Mouse (Mus musculus): Measurements from ENCODE around the gene Cobll1.

Gene Cobll1

DNA sequence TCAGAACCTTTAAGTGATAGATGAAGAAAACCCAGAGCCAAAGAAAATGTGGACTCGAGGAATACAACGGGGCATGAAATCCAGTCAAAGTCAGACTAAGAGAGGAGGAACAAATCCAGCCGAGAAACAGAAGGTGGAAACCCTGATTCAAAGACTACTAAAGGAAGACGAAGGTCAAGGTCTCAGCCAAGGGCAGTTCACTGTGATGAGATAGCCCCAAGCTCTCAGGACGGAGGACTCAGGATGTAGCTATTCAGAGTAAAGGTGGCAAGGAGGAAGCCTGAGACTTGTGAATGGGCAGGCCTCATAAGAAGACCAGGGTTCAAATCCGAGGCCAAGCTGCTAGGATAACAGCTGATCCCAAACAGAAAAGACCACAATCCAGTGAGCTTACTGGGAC, 90.3 kb downstream of the Cobll1 start:
- no peak for DNase-seq (ENCODE audit: low spot score in 2 of 2)

DNA sequence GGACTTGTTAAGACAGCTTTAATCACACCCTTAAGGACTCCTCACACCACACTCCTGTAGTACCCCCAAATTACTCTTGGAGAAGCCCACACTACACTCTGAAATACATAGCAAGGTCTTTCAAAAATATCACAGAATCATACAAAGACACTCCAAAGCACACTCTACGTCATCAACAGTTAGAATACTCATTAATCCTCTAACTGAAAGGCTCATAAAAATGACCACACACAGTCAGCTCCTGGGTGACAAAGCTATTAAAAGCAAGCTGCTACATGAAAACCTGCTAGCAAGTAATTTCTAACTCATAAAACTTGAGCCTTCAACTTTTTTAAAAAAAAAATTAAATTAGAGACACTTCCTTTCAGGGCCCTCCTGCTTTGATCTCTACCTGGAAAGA, 91.8 kb downstream of the Cobll1 start:
- DNase-seq (ENCODE audit: low spot score in 2 of 2) = no peak

DNA sequence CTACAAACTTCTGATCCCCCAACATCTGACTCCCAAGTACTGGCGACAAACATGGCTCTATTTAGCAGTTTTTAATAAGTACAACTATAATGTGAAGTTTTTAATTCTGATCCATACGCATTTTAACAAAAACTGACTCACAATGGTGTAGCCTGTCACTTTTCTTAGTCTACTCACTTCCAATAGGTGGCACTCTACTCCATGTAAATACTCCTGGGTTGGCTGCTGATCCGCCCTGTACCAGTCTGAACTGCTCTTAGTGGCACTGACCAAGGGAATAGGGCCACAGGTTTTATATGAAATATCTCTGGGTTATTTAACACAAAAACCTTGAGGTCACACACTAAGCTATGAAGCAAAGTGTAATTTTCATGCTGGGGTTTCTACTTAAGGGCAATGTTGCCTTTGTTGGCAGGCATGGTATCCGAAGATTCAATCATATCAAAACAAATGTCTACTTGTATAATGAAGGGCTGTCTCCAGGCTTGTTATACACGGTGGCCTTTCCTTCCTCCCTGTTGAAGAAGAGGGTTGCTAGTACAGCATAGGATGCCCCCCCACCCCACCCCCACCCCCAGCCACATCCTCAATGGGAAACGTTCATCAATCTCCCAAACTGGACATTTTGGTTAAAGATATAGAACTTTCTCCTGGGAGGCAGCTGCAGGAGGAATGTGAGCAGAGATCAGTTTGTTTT, 93.6 kb downstream of the Cobll1 start:
- no peak for DNase-seq (ENCODE audit: low spot score in 2 of 2)

DNA sequence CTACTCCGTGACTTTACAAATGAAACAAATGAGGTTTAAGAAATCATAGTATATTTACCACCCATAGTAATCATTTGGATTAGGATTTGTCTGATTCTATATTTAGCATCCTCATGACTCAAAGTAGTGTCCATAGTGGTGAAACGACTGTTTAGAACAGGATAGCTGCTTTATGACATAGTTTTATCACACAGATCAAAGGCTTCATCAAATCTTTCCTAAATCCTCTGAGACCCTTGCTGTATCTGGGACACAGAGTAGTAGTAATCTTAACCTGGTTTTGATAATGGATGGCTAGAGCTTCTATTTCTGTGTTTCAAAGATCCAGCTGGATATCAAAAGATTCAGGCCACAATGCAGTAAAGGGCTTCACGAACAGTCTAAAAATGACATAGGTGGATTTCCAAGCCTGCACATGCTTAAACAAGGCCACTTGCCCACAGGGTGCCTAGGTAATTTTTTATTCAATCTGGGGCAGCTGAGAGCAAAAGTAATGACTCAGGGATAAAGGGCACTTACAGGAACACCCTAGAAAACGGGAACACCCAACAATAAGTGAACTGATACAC, 98.0 kb downstream of the Cobll1 start:
- no peak for DNase-seq (ENCODE audit: low spot score in 2 of 2)

DNA sequence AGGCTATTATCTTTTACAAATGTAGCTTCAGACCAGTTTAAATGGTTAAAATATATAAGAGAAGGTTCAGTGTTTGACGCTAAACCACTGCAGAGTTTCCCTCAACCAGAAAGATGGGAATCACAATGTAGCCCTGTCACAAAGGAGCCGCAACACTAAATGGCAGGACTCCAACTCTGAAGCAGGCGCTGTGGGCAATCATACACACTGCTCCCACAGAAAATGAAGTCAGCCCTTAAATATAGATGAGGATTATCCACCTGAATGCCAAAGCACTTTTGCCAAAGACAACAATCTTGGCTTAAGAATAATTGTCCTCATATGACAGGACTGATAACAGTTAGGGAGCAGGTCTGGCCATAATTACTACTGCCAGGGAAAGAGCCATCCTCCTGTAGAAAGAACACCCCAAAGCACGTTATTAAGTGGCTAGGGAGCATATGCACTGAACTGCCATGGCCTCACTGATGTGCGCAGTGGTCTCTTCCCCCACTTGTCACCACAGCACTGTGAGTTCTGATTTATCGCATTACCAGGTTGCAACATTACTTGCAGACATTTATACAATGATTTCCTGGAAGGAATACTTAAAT, 98.8 kb downstream of the Cobll1 start:
- DNase-seq (ENCODE audit: low spot score in 2 of 2) = no peak

DNA sequence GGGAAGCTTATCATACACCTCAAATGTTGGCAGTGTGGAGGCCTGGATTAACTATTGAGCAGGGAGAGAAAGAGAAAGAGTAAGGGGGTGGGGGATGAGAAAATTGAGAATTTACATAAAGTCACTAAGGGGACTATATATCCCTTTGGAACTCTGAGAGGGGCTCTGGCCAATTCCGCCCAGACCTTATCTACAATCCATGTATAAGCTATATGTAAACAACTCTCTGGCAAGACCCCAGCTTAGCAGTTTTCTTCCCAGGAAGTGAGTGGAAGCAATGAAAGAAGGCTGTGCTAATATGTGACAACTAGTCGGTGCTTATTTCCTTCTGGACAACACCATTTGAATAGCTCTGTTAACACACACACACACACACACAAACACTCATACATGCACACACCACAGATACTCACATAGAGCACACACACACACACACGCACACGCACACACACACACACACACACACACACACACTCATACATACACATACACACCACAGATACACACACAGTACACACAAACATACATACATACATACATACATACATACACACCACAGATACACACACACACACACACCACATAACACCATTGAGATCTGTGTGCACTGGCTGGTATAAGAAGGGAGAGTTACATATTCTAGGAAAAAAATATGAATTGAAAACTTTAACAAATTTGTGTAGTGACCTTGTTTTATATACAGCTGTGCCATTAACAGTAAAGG, 99.4 kb downstream of the Cobll1 start:
- DNase-seq (ENCODE audit: low spot score in 2 of 2) = no peak

DNA sequence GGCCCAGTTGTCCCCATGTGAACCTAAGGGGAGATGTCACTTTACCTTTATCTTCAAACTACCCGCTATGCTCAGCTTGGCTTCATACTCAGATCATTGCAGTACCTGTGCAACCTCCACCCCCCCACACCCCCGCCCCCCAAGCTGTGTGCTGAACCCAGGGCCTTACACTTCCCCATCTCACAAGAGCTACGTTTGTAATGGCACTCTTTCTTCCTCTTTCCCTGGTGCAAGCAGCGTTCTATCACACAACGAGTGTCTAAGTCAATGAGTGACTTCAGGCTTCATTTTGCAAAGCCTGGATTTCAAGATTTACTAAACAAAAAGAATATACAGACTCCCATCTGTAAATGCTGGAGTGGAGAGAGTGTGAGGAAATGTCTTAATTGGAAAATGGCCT, 100.2 kb downstream of the Cobll1 start:
- DNase-seq (ENCODE audit: low spot score in 2 of 2) = no peak

DNA sequence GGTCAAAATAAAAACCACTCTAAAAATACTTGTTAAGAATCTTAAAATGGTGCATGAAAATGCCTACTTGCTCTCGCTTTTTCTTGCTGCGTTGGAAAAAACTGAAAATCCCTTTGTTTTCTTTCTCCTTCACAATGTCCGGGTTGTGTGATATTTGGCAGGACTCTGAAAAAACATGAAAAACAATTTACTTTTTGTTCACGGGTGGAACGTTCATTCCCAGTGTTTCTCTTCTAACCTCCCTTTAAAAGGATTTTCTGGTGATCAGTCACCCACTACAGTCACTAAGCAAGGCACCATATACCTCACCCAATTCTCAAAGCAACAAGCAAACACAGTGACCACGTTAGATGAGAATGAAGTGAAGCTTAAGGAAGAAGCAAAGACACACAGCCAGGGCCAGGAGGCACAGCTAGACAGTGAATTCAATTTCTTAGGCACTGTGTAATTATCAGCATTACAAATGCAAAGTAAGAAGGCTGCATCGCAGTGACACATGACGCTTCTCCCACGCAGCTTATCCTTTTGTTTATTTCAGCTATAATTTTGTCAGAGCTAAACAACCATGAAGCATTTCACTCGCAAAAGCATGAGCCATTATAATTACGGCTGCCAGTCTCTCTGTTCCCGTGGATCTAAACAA, 112.9 kb downstream of the Cobll1 start:
- no peak for DNase-seq (ENCODE audit: low spot score in 2 of 2)

DNA sequence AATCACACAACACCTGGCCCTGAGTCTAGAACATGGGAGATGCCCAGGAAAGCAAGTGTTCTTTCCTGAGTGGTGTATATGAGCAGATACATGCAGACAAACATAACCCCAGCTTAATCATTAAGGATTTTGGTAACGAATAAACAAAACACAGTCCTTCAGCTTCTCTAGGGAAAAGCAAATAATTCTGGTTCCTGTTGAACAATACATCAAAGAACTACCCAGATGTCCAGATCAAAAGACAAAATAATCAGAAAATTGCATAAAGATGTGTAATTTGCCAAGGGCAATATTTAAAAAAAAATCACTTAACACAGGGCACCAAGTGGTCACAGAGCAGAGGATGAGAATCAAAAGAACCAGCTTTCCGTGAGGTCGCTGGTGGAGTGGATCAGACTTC, 115.5 kb downstream of the Cobll1 start:
- DNase-seq (ENCODE audit: low spot score in 2 of 2) = no peak

DNA sequence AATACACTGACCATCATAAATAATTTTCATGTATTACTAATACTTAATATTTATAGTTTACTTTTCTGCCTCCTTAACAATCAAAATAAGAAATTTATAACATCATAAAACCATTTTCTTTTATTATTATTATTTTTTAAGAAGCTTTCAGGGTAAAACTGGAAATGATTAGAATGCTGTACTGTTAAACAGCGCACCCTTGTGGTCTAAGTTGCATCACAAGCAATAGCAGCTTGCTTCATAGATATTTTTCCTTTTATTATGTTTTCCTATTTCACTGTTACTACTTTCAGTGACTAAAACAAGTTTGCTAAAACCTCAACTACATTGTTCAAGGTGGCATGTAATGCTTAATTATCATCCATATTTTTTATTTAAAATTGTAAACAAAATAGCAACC, 117.8 kb downstream of the Cobll1 start:
- no peak for DNase-seq (ENCODE audit: low spot score in 2 of 2)

DNA sequence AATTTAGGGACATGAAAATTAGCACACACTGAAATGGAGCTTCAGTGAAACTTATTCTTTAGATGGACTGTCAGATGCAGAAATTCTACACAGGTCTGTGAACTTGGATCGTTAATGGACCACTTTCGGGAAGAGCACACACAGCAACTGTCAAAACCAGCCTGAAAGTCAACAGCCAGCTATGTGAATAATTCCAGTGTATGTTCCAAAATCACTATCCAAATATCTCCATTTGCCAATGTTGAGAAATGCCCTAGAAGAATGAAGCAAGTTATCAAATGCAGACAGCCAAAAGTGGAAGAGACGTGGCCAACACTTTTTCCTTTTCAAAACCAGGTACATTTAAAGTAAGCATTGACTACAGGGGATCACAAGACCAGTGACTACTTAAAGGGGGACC, 118.2 kb downstream of the Cobll1 start:
- DNase-seq (ENCODE audit: low spot score in 2 of 2) = no peak

DNA sequence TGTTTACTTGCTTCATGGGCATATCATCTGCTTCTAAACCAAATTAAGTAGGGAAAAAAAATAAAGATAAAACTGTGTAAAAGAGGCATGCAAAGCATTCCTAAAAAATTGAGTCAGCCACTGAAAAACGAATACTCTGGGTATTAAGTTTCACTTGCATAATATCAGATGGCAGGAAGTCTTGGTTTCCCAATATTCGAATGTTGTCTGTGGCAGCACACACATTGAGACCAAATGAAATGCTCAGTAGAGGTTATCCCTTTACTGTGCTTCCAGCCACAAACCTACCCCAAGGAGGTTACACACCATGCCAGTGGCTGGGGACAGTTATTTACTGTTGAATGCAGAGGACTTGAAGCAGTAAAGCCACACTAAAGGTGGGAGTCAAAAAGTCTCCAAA, 119.1 kb downstream of the Cobll1 start:
- DNase-seq (ENCODE audit: low spot score in 2 of 2) = no peak

DNA sequence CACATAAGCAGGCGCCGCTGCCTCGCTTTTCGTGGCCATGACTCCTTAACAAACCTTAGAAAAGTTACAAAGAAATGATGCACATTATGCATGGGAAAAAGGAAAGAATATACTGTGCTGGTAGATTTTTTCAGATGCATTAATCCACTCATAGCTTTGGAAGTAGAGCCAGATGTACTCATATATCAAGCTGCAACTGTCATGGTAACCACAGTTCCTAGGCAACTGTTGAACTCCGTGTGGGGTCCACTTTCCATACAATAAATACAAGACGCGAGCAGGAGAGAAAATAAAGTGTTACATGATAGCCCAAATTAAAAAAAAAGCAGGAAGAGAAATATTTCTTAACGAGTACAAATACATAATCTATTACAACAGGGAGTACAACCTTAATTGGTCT, 119.5 kb downstream of the Cobll1 start:
- no peak for DNase-seq (ENCODE audit: low spot score in 2 of 2)

DNA sequence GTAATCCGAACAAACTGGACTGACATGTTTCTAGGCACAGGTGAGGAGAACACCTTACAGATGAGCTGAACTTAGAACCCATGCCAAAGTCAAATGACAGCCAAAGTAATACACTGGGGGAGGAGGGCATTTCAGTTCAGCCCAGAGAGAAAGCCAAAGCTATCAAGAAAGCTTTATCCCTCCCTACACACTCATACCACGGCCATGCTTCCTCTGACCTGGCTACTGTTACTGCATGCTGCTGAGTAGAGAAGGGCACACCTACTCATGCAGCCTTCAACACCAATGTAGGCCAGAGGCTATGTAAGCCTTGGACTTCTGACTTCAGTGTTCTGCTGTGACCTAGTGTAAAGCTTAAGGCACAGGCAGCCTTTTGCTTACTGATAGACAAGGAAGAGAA, 120.1 kb downstream of the Cobll1 start:
- DNase-seq (ENCODE audit: low spot score in 2 of 2) = no peak

DNA sequence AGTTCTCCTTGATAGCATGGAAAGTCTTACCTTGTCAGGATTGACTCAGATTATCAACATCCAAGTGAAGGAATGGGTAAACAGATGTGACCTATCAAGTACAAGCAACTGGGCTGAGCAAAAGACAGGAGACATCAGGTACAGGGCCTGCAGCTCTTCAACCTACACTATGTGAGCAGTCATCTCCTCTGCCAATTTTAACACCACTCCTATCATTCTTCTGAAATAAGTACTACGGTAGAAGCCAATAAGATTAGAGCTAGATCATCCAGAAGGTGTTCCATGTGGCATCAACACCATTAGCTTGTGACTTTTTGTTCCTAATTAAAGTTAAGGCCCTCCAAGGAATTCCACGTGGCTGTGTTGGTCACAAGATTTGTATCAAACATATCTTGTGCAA, 121.3 kb downstream of the Cobll1 start:
- DNase-seq (ENCODE audit: low spot score in 2 of 2) = no peak

DNA sequence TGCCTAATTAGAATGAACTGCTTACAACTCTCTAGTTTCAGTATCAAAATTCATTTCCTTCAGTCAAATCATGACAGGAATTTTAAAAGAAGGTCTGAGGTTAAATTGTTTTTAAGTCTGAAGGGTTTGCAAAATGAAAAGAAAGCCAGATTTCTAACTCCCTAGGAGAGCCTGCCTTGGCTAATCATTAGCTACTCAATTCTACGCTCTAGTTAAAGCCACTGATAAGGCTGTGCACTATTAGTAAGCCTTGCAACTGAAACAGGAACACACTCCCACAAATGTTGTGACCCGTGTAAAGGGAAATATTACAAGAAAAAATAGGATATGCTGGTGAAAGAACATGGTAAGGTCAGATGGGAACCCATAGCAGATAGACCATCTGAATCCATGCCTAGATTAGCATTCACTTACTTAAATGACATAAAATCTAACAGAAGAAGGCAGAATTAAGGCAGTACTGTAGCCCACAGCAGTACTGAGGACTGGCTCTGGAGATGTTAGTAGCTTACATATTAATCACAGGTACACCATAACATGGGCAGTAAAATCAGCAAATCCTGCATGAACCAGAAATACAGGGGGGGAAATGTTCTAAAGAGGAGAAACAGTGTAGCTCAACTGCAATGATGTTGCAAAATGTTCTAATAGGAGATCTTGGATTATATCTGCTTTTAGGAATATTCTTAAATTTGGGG, 122.6 kb downstream of the Cobll1 start:
- no peak for DNase-seq (ENCODE audit: low spot score in 2 of 2)

DNA sequence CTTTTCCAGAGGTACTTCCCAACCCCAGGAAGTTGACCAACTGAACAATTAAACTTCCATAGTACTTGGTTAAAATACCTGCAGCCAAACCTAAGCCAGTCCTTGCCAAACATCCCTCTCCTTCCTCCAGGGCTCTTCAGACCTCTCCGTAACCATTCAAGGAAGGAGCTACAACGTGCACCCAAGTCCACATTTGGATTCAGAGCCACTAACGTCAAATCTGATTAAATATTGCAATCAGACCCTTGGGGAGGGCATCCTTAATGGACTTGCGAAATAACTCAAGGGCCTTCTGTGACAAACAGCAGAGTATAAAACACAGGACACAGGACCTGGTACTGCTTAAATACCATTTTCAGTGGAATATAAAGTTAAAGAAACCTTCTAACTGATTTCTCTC, 126.0 kb downstream of the Cobll1 start:
- no peak for DNase-seq (ENCODE audit: low spot score in 2 of 2)

DNA sequence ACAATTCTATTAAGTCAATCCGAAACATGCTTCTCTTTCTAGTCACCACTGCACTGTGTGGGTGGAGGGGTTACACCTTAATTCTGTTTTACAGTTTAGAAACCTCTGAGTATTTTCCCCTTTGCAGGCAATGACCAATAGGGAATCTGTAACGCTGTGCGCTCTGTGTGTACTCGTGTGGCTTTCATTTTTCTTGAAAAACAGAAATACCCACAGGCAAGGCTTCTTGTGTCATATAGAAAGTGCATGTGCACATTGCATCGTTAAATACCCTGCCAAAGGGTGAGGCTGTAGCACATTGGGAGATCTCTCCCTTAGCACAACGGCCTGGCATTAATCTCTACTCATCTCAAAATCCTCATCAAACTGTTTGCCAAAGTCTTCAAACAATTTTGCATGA, 134.6 kb downstream of the Cobll1 start:
- DNase-seq (ENCODE audit: low spot score in 2 of 2) = no peak

DNA sequence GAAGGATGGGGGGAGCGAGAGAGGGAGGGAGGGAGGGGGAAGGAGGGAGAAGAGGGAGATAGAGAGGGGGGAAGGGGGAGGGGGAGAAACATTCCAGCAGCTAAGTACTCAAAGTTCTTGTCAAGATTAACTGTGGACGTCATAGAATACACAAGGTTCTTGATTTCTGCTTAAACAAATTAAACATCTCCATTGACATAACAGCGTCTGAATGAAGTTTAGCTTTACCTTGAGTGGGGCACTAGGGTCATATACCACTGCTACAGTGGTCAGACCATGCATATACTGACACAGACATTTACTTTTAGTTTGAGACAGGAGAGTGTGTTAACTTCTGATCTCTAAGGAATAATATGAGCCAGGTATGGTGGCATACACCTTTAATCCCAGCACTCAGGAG, 135.4 kb downstream of the Cobll1 start:
- no peak for DNase-seq (ENCODE audit: low spot score in 2 of 2)

DNA sequence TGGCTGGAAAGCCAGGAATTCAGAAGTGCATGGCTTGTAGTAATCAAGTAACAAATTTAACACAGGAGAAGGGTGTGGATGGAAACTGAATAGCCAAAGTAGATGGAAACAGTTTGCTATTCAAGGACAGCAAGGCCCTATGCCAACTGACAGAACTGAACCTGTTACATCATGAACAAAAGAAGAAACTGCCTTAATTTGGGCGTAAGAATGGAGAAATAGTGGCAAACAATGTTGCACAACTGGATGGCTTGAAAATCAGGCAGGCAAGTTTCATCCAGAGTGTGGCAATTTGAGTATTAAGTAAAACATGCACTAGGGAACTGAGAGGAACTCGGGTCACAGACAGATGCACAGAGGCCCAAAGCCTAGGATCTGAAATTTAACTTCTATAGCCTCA, 137.8 kb downstream of the Cobll1 start:
- no peak for DNase-seq (ENCODE audit: low spot score in 2 of 2)

DNA sequence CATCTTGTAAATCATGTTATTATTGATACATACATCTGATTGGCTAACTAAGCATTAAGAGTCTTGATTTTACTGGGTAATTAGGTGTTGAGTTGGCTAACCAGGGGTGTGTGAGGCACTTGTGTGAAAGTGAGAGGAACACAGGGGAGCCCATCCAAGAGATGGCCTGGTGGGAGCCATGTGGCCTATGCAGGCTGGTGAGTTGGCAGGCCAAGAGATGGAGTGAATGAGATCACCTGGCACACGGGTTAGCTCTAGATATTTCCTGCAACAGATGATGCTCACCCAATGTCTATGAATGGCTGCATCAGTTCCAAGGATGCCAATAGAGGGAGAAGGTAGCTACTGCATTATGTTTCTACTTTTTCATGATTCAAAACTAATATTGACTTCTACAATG, 139.2 kb downstream of the Cobll1 start:
- no peak for DNase-seq (ENCODE audit: low spot score in 2 of 2)

DNA sequence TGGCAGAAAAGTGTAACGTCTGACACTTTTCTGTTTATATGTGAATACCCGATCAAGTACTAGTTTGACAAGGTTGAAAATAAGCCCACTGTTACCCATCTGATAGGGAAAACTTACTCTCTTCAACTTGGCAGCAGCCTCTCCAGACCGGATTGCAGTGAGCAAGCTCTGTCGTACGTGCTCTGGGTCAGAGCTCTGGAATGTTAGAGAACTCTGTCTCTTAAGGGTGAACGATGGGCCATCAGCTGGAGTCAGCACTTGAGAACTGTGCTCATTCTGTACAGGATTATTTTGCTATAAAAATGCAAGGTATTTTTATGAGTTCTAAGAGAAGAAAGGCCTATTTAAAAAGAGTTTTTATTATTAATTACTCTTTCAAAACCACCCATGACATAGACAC, 143.6 kb downstream of the Cobll1 start:
- DNase-seq (ENCODE audit: low spot score in 2 of 2) = no peak

Data from urinary bladder, postnatal 4 days (tissue).